Mouse (Mus musculus): ENCODE measurements at regions not wholly inside any gene's neighbourhood (a gene's known extent, or its start where the extent isn't known, plus 50 kb on each side); places are given as distances from the start of the nearest gene placed in this dataset.

GRCm38 (mm10) chr12:117425363-117426031 is 90.8 kb upstream of the Rapgef5 start:
- TF ChIP-seq POLR2A (IDR thresholded peaks at IDR 0.05; ENCODE audit: low read depth, low read length) (0 out of 2 replicates have a peak, but pooled peaks have one; percentile 20), CTCF (IDR thresholded peaks at IDR 0.05; ENCODE audit: extremely low read depth, insufficient read length, insufficient replicate concordance, low read depth, low read length) (no peak)
